Mouse (Mus musculus) 3134 (cell line): ENCODE measurements around the gene Mtmr2.
"Not testable (repeated sequence)": the region's sequence is repeated elsewhere in the genome, so short reads cannot be mapped to it uniquely, and the experiment has no call there.

ENCODE experiments used
- DNase-seq: peaks from one replicate; pipeline ENCODE4 v3.0.0-alpha.2; 2011; ENCODE audit warnings: low spot score; ENCODE audit not compliant: insufficient read length; ENCODE audit errors: extremely low read depth

Gene Mtmr2

GRCm38 (mm10) chr9:13748404-13748797, at the start of gene Mtmr2:
Gene Mtmr2, plus strand, starts transcription at chr9:13748410.
- DNase-seq = peak; percentile 26

GRCm38 (mm10) chr9:13699061-13699780, 49.0 kb upstream of the Mtmr2 start:
- no peak for DNase-seq

- no peak for DNase-seq
Measured at GRCm38 (mm10) chr9:13699781-13700116, 48.5 kb upstream of the Mtmr2 start.

- DNase-seq = no peak
Measured at GRCm38 (mm10) chr9:13701773-13702172, 46.4 kb upstream of the Mtmr2 start.

- no peak for DNase-seq
Measured at GRCm38 (mm10) chr9:13703100-13703499, 45.1 kb upstream of the Mtmr2 start.

GRCm38 (mm10) chr9:13704917-13705316, 43.3 kb upstream of the Mtmr2 start:
- DNase-seq = no peak

GRCm38 (mm10) chr9:13707066-13707555, 41.1 kb upstream of the Mtmr2 start:
- DNase-seq = no peak

- DNase-seq = no peak
Measured at GRCm38 (mm10) chr9:13709436-13709835, 38.8 kb upstream of the Mtmr2 start.

GRCm38 (mm10) chr9:13715891-13716290, 32.3 kb upstream of the Mtmr2 start:
- DNase-seq = not testable (repeated sequence)

GRCm38 (mm10) chr9:13716316-13717099, 31.7 kb upstream of the Mtmr2 start:
- peak; percentile 37 for DNase-seq

GRCm38 (mm10) chr9:13748798-13749674, 826 bp downstream of the Mtmr2 start:
- DNase-seq = peak; percentile 93

- DNase-seq = no peak
Measured at GRCm38 (mm10) chr9:13749675-13749998, 1.4 kb downstream of the Mtmr2 start.

- no peak for DNase-seq
Measured at GRCm38 (mm10) chr9:13752543-13752942, 4.3 kb downstream of the Mtmr2 start.

GRCm38 (mm10) chr9:13760430-13760829, 12.2 kb downstream of the Mtmr2 start:
- no peak for DNase-seq

GRCm38 (mm10) chr9:13765624-13766023, 17.4 kb downstream of the Mtmr2 start:
- DNase-seq = no peak

- no peak for DNase-seq
Measured at GRCm38 (mm10) chr9:13766570-13766969, 18.4 kb downstream of the Mtmr2 start.

GRCm38 (mm10) chr9:13774732-13775131, 26.5 kb downstream of the Mtmr2 start:
- no peak for DNase-seq

GRCm38 (mm10) chr9:13781985-13782384, 33.8 kb downstream of the Mtmr2 start:
- DNase-seq = no peak

- not testable (repeated sequence) for DNase-seq
Measured at GRCm38 (mm10) chr9:13790864-13791263, 42.7 kb downstream of the Mtmr2 start.

- DNase-seq = no peak
Measured at GRCm38 (mm10) chr9:13794302-13794701, 46.1 kb downstream of the Mtmr2 start.

- DNase-seq = no peak
Measured at GRCm38 (mm10) chr9:13794756-13795155, 46.5 kb downstream of the Mtmr2 start.
